Mouse (Mus musculus) gastrocnemius, postnatal 4 days (tissue): ENCODE data around the gene Smoc1. TPM values are rescaled to one million over a fixed set of nuclear protein-coding genes. Genes with fewer than 3 reads are reported as not detected.

Experiments
- DNase-seq, 2 experiments: peaks; one replicate each; pipeline ENCODE4 v3.0.0; 2021 to 2022; ENCODE audit warnings: low spot score in 2 of 2, mixed read lengths in 2 of 2
- long read RNA-seq, 2 experiments: library from polyadenylated mRNA; stranded (forward); transcript quantifications; one replicate each; pipeline ENCODE4 v2.0.0; 2021
- total RNA-seq, 2 experiments: library from RNA; stranded (reverse); gene quantifications; 2 replicates each; pipeline ENCODE4 v1.2.3; 2021

Smoc1 gene
- 10 to 100 TPM in 1 of 2 experiments, 1 to 10 TPM in 1; 7.0 to 11.9 TPM for total RNA-seq
- long read RNA-seq, experiment 1, partial matches to known transcripts = 1 of 4 reads
- long read RNA-seq, experiment 1, other reads (novel, unspliced or antisense) = 1 of 4 reads
- long read RNA-seq, experiment 2, partial matches to known transcripts = 2 of 5 reads
- long read RNA-seq, experiment 2, other reads (novel, unspliced or antisense) = 0 of 5 reads

- DNase-seq = peak in 1 of 2 experiments; percentile 42
These were observed at the start of gene Smoc1 for GRCm38 (mm10) chr12:81026277-81026994. Gene Smoc1 (plus strand): TSS chr12:81026808.

DNA sequence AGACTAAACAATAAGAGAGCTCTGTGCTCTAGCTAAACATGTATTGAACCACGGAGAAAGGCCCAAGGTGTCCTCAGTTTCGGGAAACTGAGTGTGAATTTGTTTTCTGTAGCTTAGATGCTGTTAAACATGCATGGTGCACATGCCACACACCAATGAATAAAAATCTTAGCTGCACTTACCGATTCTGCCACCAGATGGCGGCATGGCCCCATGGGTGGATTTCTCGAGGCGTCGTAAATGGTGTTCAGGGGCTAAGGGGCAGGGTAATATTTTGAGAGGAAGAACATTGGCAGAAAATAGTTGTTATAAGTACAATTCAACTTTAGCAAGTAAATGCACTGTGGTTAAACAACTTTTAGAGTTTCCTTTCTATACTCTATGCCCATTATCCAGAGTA is 44.3 kb upstream of the Smoc1 start:
- peak; percentile 26 to 57 for DNase-seq

- DNase-seq = no peak
These were observed 42.9 kb upstream of the Smoc1 start for GRCm38 (mm10) chr12:80983695-80984094.

DNA sequence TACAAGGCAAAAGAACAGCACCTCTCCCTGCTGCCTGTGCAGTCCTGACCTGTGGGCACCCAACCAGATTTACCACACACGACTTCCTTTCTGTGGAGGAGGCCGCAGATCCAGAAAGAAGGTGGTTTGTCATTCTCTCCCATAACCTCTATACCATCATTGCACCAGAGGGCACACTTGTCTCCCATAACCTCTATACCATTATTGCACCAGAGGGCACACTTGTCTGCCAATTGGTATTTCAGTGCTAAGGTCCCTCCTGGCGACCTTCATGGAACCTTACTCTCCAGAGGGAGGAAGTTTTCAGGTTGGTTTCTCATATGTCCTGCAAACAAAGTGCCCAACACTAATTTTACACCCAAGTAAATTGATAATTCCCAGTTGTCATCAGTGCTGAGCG is 40.0 kb upstream of the Smoc1 start:
- DNase-seq = no peak

GRCm38 (mm10) chr12:80988286-80988685 is 38.3 kb upstream of the Smoc1 start:
- DNase-seq = no peak

- no peak for DNase-seq
These were observed 35.6 kb upstream of the Smoc1 start for GRCm38 (mm10) chr12:80990901-80991445.

- DNase-seq = no peak
These were observed 34.8 kb upstream of the Smoc1 start for GRCm38 (mm10) chr12:80991806-80992205.

DNA sequence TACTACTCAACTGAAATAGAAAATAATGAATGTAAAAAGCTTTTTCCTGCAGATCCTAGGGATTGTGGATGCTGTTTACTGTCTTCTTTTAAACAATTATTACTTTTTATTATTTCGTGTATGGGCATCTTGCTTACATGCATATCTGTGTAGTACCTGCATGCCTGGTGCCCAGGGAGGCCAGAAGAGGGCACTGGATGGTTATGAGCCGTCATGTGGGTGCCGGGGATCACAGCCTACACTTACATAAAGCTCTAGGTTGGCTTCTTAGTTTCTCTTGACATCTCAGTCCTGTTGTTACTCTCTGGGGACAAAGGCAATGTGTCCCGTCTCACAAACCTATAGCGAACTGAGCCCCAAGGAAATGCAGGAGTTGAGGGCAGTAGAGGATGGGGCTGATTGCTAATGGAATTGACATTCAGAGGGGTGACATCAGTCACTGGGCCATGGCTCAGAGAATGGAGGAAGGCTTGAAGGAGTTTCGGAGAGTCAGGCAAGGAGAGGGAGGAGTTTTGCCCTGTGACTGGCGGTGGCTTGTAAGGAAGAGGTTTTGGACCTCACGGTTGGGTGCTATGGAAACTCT is 34.0 kb upstream of the Smoc1 start:
- no peak for DNase-seq

DNA sequence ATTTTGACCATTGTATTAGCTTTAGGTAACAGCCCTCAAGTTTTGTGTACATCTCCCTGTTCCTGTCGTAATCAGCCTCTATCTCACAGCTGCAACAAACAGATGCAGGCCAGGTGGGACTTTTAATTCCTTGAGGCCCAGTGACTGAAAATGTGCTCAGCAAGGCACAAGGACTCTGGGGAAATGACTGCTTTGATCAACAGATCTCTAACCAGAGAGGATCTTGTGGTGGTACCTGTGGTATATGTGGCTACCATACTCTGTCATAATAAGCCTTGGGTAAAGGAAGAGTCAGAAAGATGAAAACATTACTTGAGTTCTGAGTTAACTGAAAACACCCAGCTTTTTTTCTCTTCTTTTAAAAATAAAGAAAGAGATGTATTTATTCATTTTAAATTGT is 32.8 kb upstream of the Smoc1 start:
- DNase-seq = no peak

DNA sequence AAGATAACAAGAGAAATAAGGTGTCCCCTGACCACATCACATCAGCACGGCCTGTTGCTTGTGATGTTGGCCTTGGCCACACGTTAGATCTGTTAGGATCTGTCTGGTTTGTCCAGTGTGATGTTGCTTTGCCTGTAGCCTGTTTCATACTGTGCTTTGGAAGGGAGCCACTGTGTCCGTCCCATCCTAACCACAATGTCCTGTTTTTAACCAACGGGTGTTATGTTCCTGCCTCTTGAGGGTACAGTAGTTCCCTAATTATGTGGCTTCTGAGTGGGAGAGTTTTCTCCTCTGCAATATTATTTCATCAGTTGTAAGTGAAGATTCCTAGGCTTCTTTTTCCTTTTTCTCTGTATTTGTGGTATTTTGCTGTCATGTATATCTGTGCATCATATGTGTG is 31.3 kb upstream of the Smoc1 start:
- DNase-seq = no peak

GRCm38 (mm10) chr12:80997652-80998051 is 29.0 kb upstream of the Smoc1 start:
- DNase-seq = no peak

DNA sequence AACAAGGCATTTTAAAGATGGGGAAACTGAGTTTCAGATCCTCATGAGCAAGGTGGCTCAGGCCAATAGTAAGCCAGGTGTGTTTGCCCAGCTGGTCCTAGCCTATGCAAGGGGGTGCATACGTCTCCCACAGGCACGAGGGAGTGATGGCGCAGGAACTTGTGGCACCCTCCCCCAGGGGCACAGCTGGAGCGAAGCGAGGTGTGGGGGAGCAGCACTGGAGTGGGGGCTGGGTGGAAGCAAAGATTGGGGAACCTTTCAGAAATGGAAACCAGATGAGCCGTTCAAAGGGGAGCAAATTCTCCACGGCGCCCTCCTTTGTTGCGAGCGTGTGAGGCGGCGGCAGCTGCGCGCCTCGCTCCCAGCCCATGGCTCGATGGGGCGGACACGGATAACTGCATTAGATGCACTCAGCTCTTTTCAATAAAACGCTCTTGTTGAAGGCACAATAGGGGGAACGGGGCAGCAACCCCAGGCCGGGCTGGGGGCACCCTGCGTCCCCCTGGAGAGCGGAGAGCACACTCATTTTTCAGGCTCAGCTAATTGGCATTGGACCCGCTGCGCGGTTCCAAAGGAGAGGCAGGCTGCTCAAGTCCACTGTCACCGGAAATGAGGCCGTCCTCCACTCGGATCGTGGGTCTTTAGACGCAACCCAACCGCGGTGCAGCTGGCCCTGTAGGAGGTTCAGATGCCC is 27.9 kb upstream of the Smoc1 start:
- no peak for DNase-seq

- DNase-seq = no peak
These were observed 25.7 kb upstream of the Smoc1 start for GRCm38 (mm10) chr12:81000924-81001323.

GRCm38 (mm10) chr12:81002841-81003635 is 23.6 kb upstream of the Smoc1 start:
- no peak for DNase-seq

DNA sequence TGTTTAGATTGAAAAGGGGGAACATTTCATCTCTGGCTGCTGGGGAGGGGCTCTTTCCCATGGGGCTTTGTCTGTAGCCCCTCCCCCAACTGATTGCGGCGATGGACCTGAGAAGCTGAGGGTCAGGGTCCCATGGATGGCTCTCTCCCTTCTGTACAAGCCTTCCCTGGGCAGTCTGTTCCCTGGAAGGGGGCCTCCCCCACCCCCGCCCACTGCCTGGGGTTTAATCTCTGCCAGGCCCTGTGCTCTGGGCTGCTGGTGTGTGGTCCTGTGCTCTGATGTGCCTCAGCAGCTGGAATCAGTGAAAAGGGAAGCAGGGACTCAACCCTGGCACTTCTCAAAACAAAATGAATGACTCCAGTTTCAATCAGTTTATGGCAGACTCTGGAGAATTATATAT is 16.8 kb upstream of the Smoc1 start:
- no peak for DNase-seq

- no peak for DNase-seq
These were observed 14.6 kb upstream of the Smoc1 start for GRCm38 (mm10) chr12:81011994-81012393.

DNA sequence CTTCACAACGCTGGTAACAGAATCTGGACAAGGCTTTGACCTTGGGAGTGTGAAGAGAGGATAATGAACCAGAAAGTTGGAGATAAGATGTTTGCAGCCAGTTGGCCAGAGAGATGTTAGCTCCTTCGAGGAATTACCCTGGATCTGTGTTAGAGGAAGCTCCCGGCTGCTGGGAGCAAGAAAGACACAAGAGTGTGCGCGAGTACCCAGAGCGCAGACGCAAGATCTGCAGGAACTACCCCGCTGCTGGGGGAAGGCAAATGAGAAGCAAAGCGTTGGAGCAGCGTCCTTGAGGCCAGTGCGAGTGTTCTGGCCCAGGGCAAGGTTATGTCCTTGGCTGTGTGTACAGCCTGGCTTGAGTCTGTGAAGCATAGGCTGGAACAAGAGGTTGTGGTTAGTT is 13.1 kb upstream of the Smoc1 start:
- no peak for DNase-seq

GRCm38 (mm10) chr12:81017624-81018023 is 9.0 kb upstream of the Smoc1 start:
- no peak for DNase-seq

- no peak for DNase-seq
These were observed 7.9 kb upstream of the Smoc1 start for GRCm38 (mm10) chr12:81018516-81019279.

GRCm38 (mm10) chr12:81019280-81019935 is 7.2 kb upstream of the Smoc1 start:
- DNase-seq = no peak
